Mouse (Mus musculus): ENCODE measurements around the gene Becn1. TPM values are rescaled to one million over a fixed set of nuclear protein-coding genes. Genes with fewer than 3 reads are reported as not detected.

Gene Becn1
- total and polyA plus RNA-seq, 2 experiments from 2014 or later = 88.2 to 107 TPM

GRCm38 (mm10) chr11:101265906-101266305 lies 36.2 kb downstream of the Becn1 start:
- no peak overlapping the region for H3K4me2 ChIP-seq (ENCODE audit: low read depth, low read length)

DNA sequence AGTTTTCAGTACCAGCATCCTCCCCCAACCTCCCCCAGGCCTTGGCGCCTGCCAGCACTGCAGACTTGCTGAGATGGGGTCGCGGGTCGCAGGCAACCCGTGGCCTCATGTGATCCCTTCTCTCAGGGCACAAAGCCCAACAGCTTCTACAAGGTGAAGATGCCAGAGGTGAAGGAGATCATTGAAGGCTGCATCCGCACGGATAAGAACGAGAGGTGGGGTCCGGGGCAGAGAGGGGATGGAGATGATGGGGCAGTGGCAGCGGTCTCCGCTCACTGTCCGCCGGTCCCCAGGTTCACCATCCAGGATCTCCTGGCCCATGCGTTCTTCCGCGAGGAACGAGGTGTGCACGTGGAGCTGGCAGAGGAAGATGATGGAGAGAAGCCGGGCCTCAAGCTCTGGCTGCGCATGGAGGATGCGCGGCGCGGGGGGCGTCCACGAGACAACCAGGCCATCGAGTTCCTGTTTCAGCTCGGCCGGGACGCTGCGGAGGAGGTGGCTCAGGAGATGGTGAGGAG lies 37.1 kb downstream of the Becn1 start:
- H3K4me2 ChIP-seq (ENCODE audit: low read depth, low read length) = peak overlapping the region; percentile 24; the same call in 1 of the 2 replicates
- 10% methylated on average over 31 of the region's 31 CpGs for WGBS
- TF ChIP-seq CTCF (IDR thresholded peaks at IDR 0.05; ENCODE audit: low read depth) (no peak), EP300 (IDR thresholded peaks at IDR 0.05; ENCODE audit: low read depth) (no peak)
- H3K36me3 ChIP-seq (replicated peaks; ENCODE audit: control insufficient read depth, insufficient read depth, low read length) = no peaks in the 10 kb centered on the region
- no peak for ATAC-seq (ENCODE audit: insufficient read depth, low read depth)
- no peak for DNase-seq (ENCODE audit: low spot score)
- H3K27ac ChIP-seq (ENCODE audit: low read depth) = no peak overlapping the region
- peaks cover 21% of the 10 kb centered on the region for H3K4me1 ChIP-seq (ENCODE audit: control insufficient read depth, insufficient read depth)
- peaks cover 40% of the 10 kb centered on the region for H3K27me3 ChIP-seq (ENCODE audit: control insufficient read depth, insufficient read depth, low read length)
- H3K9me3 ChIP-seq (replicated peaks; ENCODE audit: control insufficient read depth, low read length) = no peaks in the 10 kb centered on the region
- no peak overlapping the region for H3K9ac ChIP-seq (replicated peaks; ENCODE audit: low read depth, low read length)
- H3K4me3 ChIP-seq (ENCODE audit: low read depth, low read length) = peak overlapping the region; percentile 13; the same call in 1 of the 2 replicates

More at GRCm38 (mm10) chr11:101265906-101266305, 36.2 kb downstream of the Becn1 start:
- no peak overlapping the region for H3K9ac ChIP-seq (replicated peaks; ENCODE audit: low read depth, low read length)
- ATAC-seq (ENCODE audit: insufficient read depth, low read depth) (no peak), DNase-seq (ENCODE audit: low spot score) (no peak)
- H3K4me1 ChIP-seq (ENCODE audit: control insufficient read depth, insufficient read depth) = peaks cover 17% of the 10 kb centered on the region; the same call in 1 of the 2 replicates
- peaks cover 40% of the 10 kb centered on the region for H3K27me3 ChIP-seq (ENCODE audit: control insufficient read depth, insufficient read depth, low read length)
- no peak overlapping the region for H3K27ac ChIP-seq (ENCODE audit: low read depth)
- 31% methylated on average over 6 of the region's 6 CpGs for WGBS
- no peaks in the 10 kb centered on the region for H3K9me3 ChIP-seq (replicated peaks; ENCODE audit: control insufficient read depth, low read length)
- no peaks in the 10 kb centered on the region for H3K36me3 ChIP-seq (replicated peaks; ENCODE audit: control insufficient read depth, insufficient read depth, low read length)
- TF ChIP-seq EP300 (IDR thresholded peaks at IDR 0.05; ENCODE audit: low read depth) (no peak), CTCF (IDR thresholded peaks at IDR 0.05; ENCODE audit: low read depth) (no peak)
- H3K4me3 ChIP-seq (ENCODE audit: low read depth, low read length) = no peak overlapping the region

- TF ChIP-seq EP300 (IDR thresholded peaks at IDR 0.05; ENCODE audit: low read depth) = no peak
- TF ChIP-seq CTCF (IDR thresholded peaks at IDR 0.05; ENCODE audit: low read depth) = no peak
- Histone ChIP-seq H3K36me3 (replicated peaks; ENCODE audit: control insufficient read depth, insufficient read depth, low read length) (no peaks in the 10 kb centered on the region), H3K4me1 (ENCODE audit: control insufficient read depth, insufficient read depth) (peaks cover 32% of the 10 kb centered on the region), H3K9ac (replicated peaks; ENCODE audit: low read depth, low read length) (no peak overlapping the region), H3K27me3 (ENCODE audit: control insufficient read depth, insufficient read depth, low read length) (peaks cover 40% of the 10 kb centered on the region), H3K4me2 (ENCODE audit: low read depth, low read length) (no peak overlapping the region), H3K9me3 (replicated peaks; ENCODE audit: control insufficient read depth, low read length) (no peaks in the 10 kb centered on the region), H3K27ac (ENCODE audit: low read depth) (no peak overlapping the region), H3K4me3 (ENCODE audit: low read depth, low read length) (no peak overlapping the region)
- WGBS = 32% methylated on average over 3 of the region's 3 CpGs
- DNase-seq (ENCODE audit: low spot score) (no peak), ATAC-seq (ENCODE audit: insufficient read depth, low read depth) (no peak)
Observed at GRCm38 (mm10) chr11:101263989-101264280, 38.2 kb downstream of the Becn1 start.

DNA sequence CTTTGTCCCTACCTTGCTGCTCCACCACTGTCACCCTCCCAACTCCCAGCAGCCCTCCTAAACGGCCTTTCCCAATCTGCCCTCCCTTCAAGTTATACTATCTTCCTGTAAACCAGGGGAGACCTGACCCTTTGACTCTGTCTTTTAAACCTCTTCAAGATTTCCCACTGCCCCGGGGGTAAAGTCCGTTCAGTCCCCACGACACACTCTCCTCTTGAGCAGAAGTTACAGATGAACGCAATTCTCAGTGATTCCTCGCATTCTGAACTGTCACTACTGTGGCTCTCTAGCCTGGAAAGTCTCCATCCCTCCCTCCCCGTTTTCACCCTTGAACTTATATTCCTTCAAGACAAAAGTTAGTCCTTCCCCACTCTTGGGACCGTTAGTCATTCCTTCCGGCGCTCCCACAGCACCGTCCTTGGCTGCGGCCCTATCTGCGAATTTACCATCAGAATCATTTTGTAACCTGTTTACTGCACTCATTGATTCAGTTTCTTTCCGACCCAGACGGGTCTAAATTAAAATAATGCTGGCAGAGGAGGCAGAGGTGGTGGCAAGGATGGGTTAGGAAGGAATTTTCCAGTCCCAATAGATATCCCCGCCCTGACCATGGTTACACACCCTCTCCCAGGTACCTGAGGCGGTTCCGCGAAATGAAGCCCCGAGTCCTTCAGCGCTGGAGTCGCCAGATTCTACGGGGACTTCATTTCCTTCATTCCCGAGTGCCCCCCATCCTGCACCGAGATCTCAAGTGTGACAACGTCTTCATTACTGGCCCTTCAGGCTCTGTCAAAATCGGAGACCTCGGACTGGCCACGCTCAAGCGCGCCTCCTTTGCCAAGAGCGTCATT lies 38.7 kb downstream of the Becn1 start:
- no peak overlapping the region; the same call in 1 of the 2 replicates for H3K4me3 ChIP-seq (ENCODE audit: low read depth, low read length)
- peaks cover 40% of the 10 kb centered on the region for H3K27me3 ChIP-seq (ENCODE audit: control insufficient read depth, insufficient read depth, low read length)
- H3K4me1 ChIP-seq (ENCODE audit: control insufficient read depth, insufficient read depth) = peaks cover 36% of the 10 kb centered on the region
- no peaks in the 10 kb centered on the region for H3K9me3 ChIP-seq (replicated peaks; ENCODE audit: control insufficient read depth, low read length)
- no peak for ATAC-seq (ENCODE audit: insufficient read depth, low read depth)
- 12% methylated on average over 32 of the region's 32 CpGs for WGBS
- H3K9ac ChIP-seq (replicated peaks; ENCODE audit: low read depth, low read length) = no peak overlapping the region
- no peak overlapping the region for H3K27ac ChIP-seq (ENCODE audit: low read depth)
- H3K36me3 ChIP-seq (replicated peaks; ENCODE audit: control insufficient read depth, insufficient read depth, low read length) = peaks cover 5% of the 10 kb centered on the region; the same call in 1 of the 2 replicates
- H3K4me2 ChIP-seq (ENCODE audit: low read depth, low read length) = peak overlapping the region; percentile 90; the same call in 1 of the 2 replicates
- TF ChIP-seq EP300 (IDR thresholded peaks at IDR 0.05; ENCODE audit: low read depth) (no peak), CTCF (IDR thresholded peaks at IDR 0.05; ENCODE audit: low read depth) (no peak)
- no peak for DNase-seq (ENCODE audit: low spot score)

DNA sequence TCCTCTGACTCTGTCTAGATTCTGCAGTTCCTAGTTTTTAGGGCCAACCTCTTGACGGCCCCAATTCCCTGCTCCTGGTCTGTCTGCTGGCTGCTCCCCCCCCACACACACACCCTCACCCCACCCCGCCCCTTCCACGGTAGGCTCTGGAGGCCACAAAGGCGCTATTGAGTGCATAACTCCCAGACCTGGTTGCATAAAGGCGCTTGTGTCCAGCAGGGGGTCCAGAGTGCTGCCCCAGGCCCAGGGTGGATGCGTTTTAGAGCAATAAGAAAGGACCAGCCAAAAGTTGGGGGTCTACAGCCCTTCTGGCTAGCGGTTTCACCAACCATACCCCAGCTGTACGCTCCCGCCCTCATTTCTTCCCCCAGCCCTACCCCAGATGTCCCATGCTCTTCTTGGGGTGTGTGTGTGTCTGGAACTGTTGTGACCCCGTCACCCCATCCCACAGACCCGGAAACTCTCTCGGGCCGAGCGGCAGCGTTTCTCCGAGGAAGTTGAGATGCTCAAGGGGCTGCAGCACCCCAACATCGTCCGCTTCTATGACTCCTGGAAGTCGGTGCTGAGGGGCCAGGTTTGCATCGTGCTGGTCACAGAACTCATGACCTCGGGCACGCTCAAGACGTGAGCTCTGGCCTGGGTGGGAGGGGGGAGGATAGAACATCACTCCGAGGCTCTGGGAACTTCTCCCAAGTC lies 39.7 kb downstream of the Becn1 start:
- H3K4me3 ChIP-seq (ENCODE audit: low read depth, low read length) = peak overlapping the region; percentile 26
- DNase-seq (ENCODE audit: low spot score) (no peak), ATAC-seq (ENCODE audit: insufficient read depth, low read depth) (no peak)
- no peaks in the 10 kb centered on the region for H3K9me3 ChIP-seq (replicated peaks; ENCODE audit: control insufficient read depth, low read length)
- H3K9ac ChIP-seq (replicated peaks; ENCODE audit: low read depth, low read length) = no peak overlapping the region
- H3K36me3 ChIP-seq (replicated peaks; ENCODE audit: control insufficient read depth, insufficient read depth, low read length) = peaks cover 15% of the 10 kb centered on the region; the same call in 1 of the 2 replicates
- H3K4me2 ChIP-seq (ENCODE audit: low read depth, low read length) = peak overlapping the region; percentile 90
- H3K4me1 ChIP-seq (ENCODE audit: control insufficient read depth, insufficient read depth) = peaks cover 36% of the 10 kb centered on the region
- no peak overlapping the region for H3K27ac ChIP-seq (ENCODE audit: low read depth)
- peaks cover 40% of the 10 kb centered on the region for H3K27me3 ChIP-seq (ENCODE audit: control insufficient read depth, insufficient read depth, low read length)
- no peak for TF ChIP-seq EP300 (IDR thresholded peaks at IDR 0.05; ENCODE audit: low read depth)
- TF ChIP-seq CTCF (IDR thresholded peaks at IDR 0.05; ENCODE audit: low read depth) = no peak
- WGBS = 8% methylated on average over 24 of the region's 24 CpGs
